Mouse (Mus musculus) lung, adult 2 months (tissue): Measurements from ENCODE around the gene Fam184b.

Source experiments
- CTCF ChIP-seq: fragments of 200-500 bp; IDR thresholded peaks from 2 replicates; pipeline ENCODE4 v1.5.1; 2011; ENCODE audit warnings: mild to moderate bottlenecking, low read length, control low read depth; ENCODE audit not compliant: insufficient read depth
- POLR2A ChIP-seq: fragments of 200-500 bp; IDR thresholded peaks from 2 replicates; pipeline ENCODE4 v1.6.1; 2011; ENCODE audit warnings: low read depth, mild to moderate bottlenecking, control low read depth, low read length, borderline replicate concordance; ENCODE audit errors: extremely low read depth

- TF ChIP-seq POLR2A (no peak), CTCF (no peak)
These were observed 141.8 kb downstream of the Fam184b start for GRCm38 (mm10) chr5:45497564-45497963.
